Mouse (Mus musculus) yolk sac, embryonic 10.5 days (tissue): ENCODE data around the gene Gm2035.
"Not testable (repeated sequence)": the region's sequence is repeated elsewhere in the genome, so short reads cannot be mapped to it uniquely, and the experiment has no call there.

Source experiments
- DNase-seq: peaks from one replicate; pipeline ENCODE4 v3.0.0-alpha.2; 2017; ENCODE audit warnings: low spot score

The Gm2035 gene

DNA sequence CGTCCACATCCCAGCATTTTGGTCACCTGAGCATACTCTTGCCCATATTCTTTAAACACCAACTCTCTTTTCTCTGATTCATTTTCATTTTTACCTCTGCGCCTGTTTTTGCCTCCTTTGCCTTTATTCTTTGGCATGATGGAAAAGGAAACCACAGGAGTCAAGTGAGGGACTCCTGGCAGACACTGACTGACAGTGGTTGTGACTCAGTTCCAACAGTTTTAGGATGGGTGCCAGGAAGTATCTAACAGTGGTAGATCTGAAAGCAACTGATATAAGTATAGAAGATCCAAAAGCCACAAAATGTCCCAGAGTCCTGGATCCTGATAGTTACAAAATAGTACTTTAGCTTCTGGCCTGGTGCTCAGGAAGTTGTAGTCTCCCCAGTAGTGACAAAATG, at the start of gene Gm2035:
Gene Gm2035 (minus strand): TSS at position 137 of the 400 bp plus-strand sequence.
- not testable (repeated sequence) for DNase-seq

DNA sequence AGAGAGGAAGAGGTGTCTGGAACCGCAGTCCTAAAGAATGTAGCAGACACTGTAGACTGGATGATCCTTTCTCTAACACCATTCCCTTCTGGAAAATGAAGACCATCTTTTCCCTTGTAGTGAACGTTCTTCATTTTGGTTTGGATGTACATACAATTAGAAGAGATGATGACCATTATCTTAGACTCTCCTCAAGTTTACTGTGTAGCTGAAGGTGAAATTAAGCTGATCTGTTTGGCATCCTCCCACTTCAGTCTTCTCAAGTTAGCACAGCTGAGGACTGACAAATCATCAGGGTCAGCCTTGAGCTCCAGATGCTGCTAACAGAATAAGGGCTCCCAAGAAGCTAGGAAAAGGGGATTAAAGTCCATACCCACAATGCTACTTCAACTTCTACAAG, 34.1 kb upstream of the Gm2035 start, which contains the start of gene Gm2042:
Gene Gm2042 (plus strand): TSS at position 301 of the 400 bp plus-strand sequence.
- not testable (repeated sequence) for DNase-seq

DNA sequence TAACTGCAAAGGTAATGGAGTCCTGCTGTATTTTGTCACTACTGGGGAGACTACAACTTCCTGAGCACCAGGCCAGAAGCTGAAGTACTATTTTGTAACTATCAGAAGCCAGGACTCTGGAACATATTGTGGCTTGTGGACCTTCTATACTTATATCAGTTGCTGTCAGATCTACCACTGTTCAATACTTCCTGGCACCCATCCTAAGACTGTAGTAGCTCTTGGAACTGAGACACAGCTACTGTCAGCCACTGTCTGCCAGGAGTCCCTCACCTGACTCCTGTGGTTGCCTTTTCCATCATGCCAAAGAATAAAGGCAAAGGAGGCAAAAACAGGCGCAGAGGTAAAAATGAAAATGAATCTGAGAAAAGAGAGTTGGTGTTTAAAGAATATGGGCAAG, 24.6 kb downstream of the Gm2035 start, which contains the start of gene Gm2022:
Gene Gm2022 (plus strand): TSS at position 301 of the 400 bp plus-strand sequence.
- DNase-seq: not testable (repeated sequence)

DNA sequence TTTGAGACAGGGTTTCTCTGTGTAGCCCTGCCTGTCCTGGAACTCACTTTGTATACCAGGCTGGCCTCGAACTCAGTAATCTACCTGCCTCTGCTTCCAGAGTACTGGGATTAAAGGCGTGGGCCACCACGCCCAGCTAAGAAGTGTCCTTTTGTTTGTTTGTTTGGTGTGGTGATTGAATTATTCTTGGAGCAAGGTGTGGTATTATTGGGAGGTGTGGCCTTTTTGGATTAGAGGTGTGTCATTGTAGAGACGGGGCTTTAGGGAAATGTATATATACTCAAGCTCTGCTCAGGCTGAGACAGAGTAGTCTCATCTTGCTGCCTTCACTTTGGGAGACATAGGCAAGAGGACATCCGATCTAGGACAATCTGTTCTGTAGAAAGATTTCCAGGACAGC, 45.9 kb downstream of the Gm2035 start, which contains the start of gene Gm2016:
Gene Gm2016 (plus strand): TSS at position 301 of the 400 bp plus-strand sequence.
- DNase-seq: not testable (repeated sequence)
